Comparison of ENCODE assay signal across 8 mouse cellular contexts in genomic region chr3:154596934-154597554, GRCm38 (mm10). TPM values are rescaled to one million over a fixed set of nuclear protein-coding genes. Genes with fewer than 3 reads are reported as not detected.
DNase-seq lines count a peak whose midpoint lies in the region; ATAC-seq and TF ChIP-seq lines count a peak whose summit lies in the region.

Gene Tyw3, minus strand, starts transcription at chr3:154597104.

- no peaks in the 10 kb centered on the region for H3K27me3 ChIP-seq in forebrain, embryonic 10.5 days (ENCODE audit: poor library complexity, severe bottlenecking)
- H3K27me3 ChIP-seq in heart, embryonic 15.5 days: no peaks in the 10 kb centered on the region
- no peaks in the 10 kb centered on the region for H3K27me3 ChIP-seq in liver, embryonic 14.5 days (ENCODE audit: control insufficient read depth, insufficient read depth, low read length)
- H3K27me3 ChIP-seq in neural tube, embryonic 11.5 days (ENCODE audit: control insufficient read depth, insufficient read depth, low read length): no peaks in the 10 kb centered on the region
- H3K27me3 ChIP-seq in stomach, postnatal 0 days (ENCODE audit: control insufficient read depth, insufficient read depth, low read length): no peaks in the 10 kb centered on the region

- peak within 1 kb of the TSS; percentile 91 for H3K9ac ChIP-seq in heart, embryonic 15.5 days
- peak within 1 kb of the TSS; percentile 74 for H3K9ac ChIP-seq in liver, embryonic 14.5 days (replicated peaks)
- peak within 1 kb of the TSS; percentile 93 for H3K9ac ChIP-seq in neural tube, embryonic 11.5 days (ENCODE audit: low read length)
- peak within 1 kb of the TSS; percentile 89 for H3K9ac ChIP-seq in stomach, postnatal 0 days (ENCODE audit: low read length)

- peak within 1 kb of the TSS; percentile 64 for H3K4me3 ChIP-seq in forebrain, embryonic 10.5 days
- peak within 1 kb of the TSS; percentile 98 for H3K4me3 ChIP-seq in heart, embryonic 15.5 days
- peak within 1 kb of the TSS; percentile 73 to 82 for H3K4me3 ChIP-seq in liver, embryonic 14.5 days (ENCODE audit: insufficient read depth in 1 of 2, low read depth in 2 of 2, low read length in 2 of 2)
- H3K4me3 ChIP-seq in neural tube, embryonic 11.5 days (ENCODE audit: low read depth, low read length): peak within 1 kb of the TSS; percentile 89
- peak within 1 kb of the TSS; percentile 91 for H3K4me3 ChIP-seq in stomach, postnatal 0 days (ENCODE audit: low read depth, low read length)

- WGBS in forebrain, embryonic 10.5 days: under 1% methylated on average over 38 of the region's 38 CpGs
- WGBS in heart, embryonic 15.5 days: 0% methylated on average over 38 of the region's 38 CpGs
- under 1% methylated on average over 38 of the region's 38 CpGs for WGBS in liver, embryonic 14.5 days (ENCODE audit: insufficient replicate concordance)
- under 1% methylated on average over 38 of the region's 38 CpGs for WGBS in neural tube, embryonic 11.5 days
- WGBS in stomach, postnatal 0 days: 0% methylated on average over 37 of the region's 38 CpGs

- TF ChIP-seq CTCF in liver, embryonic 14.5 days (IDR thresholded peaks at IDR 0.05; ENCODE audit: low read depth): peak; percentile 70
- peak; percentile 75 for TF ChIP-seq CTCF in stomach, postnatal 0 days (IDR thresholded peaks at IDR 0.05; ENCODE audit: low read depth)

- ATAC-seq in heart, embryonic 15.5 days (replicated peaks; ENCODE audit: insufficient number of reproducible peaks, insufficient read depth, low FRiP score, low read depth): peak; percentile 95
- peak; percentile 96 for ATAC-seq in liver, embryonic 14.5 days (ENCODE audit: insufficient read depth)
- peak; percentile 96 for ATAC-seq in neural tube, embryonic 11.5 days (ENCODE audit: insufficient read depth, low FRiP score, low TSS enrichment)
- peak; percentile 98 for ATAC-seq in stomach, postnatal 0 days (ENCODE audit: low FRiP score, low TSS enrichment)

- peaks cover 13% of the 10 kb centered on the region for H3K4me1 ChIP-seq in forebrain, embryonic 10.5 days
- H3K4me1 ChIP-seq in heart, embryonic 15.5 days (replicated peaks): peaks cover 10% of the 10 kb centered on the region
- peaks cover 2 to 9% of the 10 kb centered on the region in 2 experiments; a peak in 2 of 4 replicates for H3K4me1 ChIP-seq in liver, embryonic 14.5 days (replicated peaks; ENCODE audit: control insufficient read depth in 2 of 2, insufficient read depth in 2 of 2, low read length in 1 of 2)
- H3K4me1 ChIP-seq in neural tube, embryonic 11.5 days (ENCODE audit: control insufficient read depth, insufficient read depth, low read length): peaks cover 4% of the 10 kb centered on the region; the same call in 1 of the 2 replicates
- no peaks in the 10 kb centered on the region for H3K4me1 ChIP-seq in stomach, postnatal 0 days (replicated peaks; ENCODE audit: control insufficient read depth, insufficient read depth)

- no peak for TF ChIP-seq EP300 in liver, embryonic 14.5 days (IDR thresholded peaks at IDR 0.05; ENCODE audit: low read depth)
- TF ChIP-seq EP300 in stomach, postnatal 0 days (optimal IDR thresholded peaks at IDR 0.05): no peak

- H3K9me3 ChIP-seq in forebrain, embryonic 10.5 days: no peaks in the 10 kb centered on the region
- no peaks in the 10 kb centered on the region for H3K9me3 ChIP-seq in heart, embryonic 15.5 days (replicated peaks)
- no peaks in the 10 kb centered on the region for H3K9me3 ChIP-seq in liver, embryonic 14.5 days (ENCODE audit: control insufficient read depth, low read length)
- H3K9me3 ChIP-seq in neural tube, embryonic 11.5 days (ENCODE audit: control insufficient read depth, low read length): no peaks in the 10 kb centered on the region
- no peaks in the 10 kb centered on the region for H3K9me3 ChIP-seq in stomach, postnatal 0 days (ENCODE audit: control insufficient read depth, low read length)

- peaks cover 24% of the 10 kb centered on the region for H3K36me3 ChIP-seq in forebrain, embryonic 10.5 days (replicated peaks)
- H3K36me3 ChIP-seq in heart, embryonic 15.5 days: peaks cover 23% of the 10 kb centered on the region
- no peaks in the 10 kb centered on the region for H3K36me3 ChIP-seq in liver, embryonic 14.5 days (replicated peaks; ENCODE audit: control insufficient read depth, insufficient read depth, low read depth)
- H3K36me3 ChIP-seq in neural tube, embryonic 11.5 days (ENCODE audit: control insufficient read depth, insufficient read depth, low read length): peaks cover 10% of the 10 kb centered on the region
- 0 out of 2 replicates have a peak, but pooled peaks cover 3% of the 10 kb centered on the region for H3K36me3 ChIP-seq in stomach, postnatal 0 days (ENCODE audit: control insufficient read depth, insufficient read depth, low read length)

- H3K27ac ChIP-seq in forebrain, embryonic 10.5 days: peak within 1 kb of the TSS; percentile 96
- H3K27ac ChIP-seq in heart, embryonic 15.5 days: peak within 1 kb of the TSS; percentile 98
- H3K27ac ChIP-seq in liver, embryonic 14.5 days: peak within 1 kb of the TSS; percentile 40; the same call in 1 of the 2 replicates
- H3K27ac ChIP-seq in neural tube, embryonic 11.5 days (ENCODE audit: low read depth, low read length): peak within 1 kb of the TSS; percentile 90
- peak within 1 kb of the TSS; percentile 95 for H3K27ac ChIP-seq in stomach, postnatal 0 days (replicated peaks)

- DNase-seq in CD8-positive naive resting alpha-beta T cell, adult 2 months (ENCODE audit: low read depth in 2 of 2, low spot score in 2 of 2): peak; percentile 85 to 91
- DNase-seq in c-Kit-positive CD71-negative TER-119-negative erythroid progenitor cells, embryonic 14.5 days (ENCODE audit: low read depth): peak; percentile 86
- DNase-seq in forebrain, embryonic 10.5 days (ENCODE audit: extremely low spot score, low spot score): peak; percentile 94
- DNase-seq in kidney, postnatal 25 days: peak; percentile 98
- peak; percentile 83 to 86 (median 86) for DNase-seq in liver, embryonic 14.5 days (ENCODE audit: low read depth in 3 of 3, low spot score in 3 of 3)
- peak; percentile 97 for DNase-seq in neural tube, embryonic 11.5 days (ENCODE audit: low spot score)
- DNase-seq in stomach, postnatal 0 days (ENCODE audit: low spot score): peak; percentile 96

- peak within 1 kb of the TSS; percentile 78 for H3K4me2 ChIP-seq in heart, embryonic 15.5 days
- H3K4me2 ChIP-seq in liver, embryonic 14.5 days (ENCODE audit: low read depth): peak within 1 kb of the TSS; percentile 79
- H3K4me2 ChIP-seq in neural tube, embryonic 11.5 days (ENCODE audit: low read depth): peak within 1 kb of the TSS; percentile 69
- H3K4me2 ChIP-seq in stomach, postnatal 0 days (replicated peaks; ENCODE audit: low read depth): peak within 1 kb of the TSS; percentile 71

RNA-seq across cellular contexts. Expression of gene Tyw3, which starts in this region (rescaled TPM):
- 17.8 and 18.1 TPM in 2 replicates for polyA plus RNA-seq in forebrain, embryonic 10.5 days (2016; fragmentation: Nextera tagmentation; extraction: Ambion mirVana)
- 8.1 and 10.0 TPM in 2 replicates for polyA plus RNA-seq in heart, embryonic 15.5 days (2015; fragmentation: Nextera tagmentation; extraction: Ambion mirVana)
- 1.9 and 4.4 TPM in 2 replicates for polyA plus RNA-seq in liver, embryonic 14.5 days (2012; rRNA removed)
- 2.8 and 4.9 TPM in 2 replicates for polyA plus RNA-seq in liver, embryonic 14.5 days (2014; fragmentation: Nextera tagmentation; extraction: Ambion mirVana)
- 19.0 and 24.4 TPM in 2 replicates for polyA plus RNA-seq in neural tube, embryonic 11.5 days (2014; fragmentation: Nextera tagmentation; extraction: Ambion mirVana)
- 3.9 and 5.5 TPM in 2 replicates for polyA plus RNA-seq in stomach, postnatal 0 days (2015; fragmentation: Nextera tagmentation; extraction: Ambion mirVana)

Comparison
In these comparisons a context has a peak if more than half of its experiments do, and no peak if none do; other contexts are left out.
1. Peak in every context shown above with its lines: DNase-seq, ATAC-seq, H3K4me3 ChIP-seq and H3K27ac ChIP-seq.
2. H3K27ac ChIP-seq: peak in every context shown above with its lines; median percentile 98 in heart, embryonic 15.5 days; 96 in forebrain, embryonic 10.5 days; 95 in stomach, postnatal 0 days; 90 in neural tube, embryonic 11.5 days; 40 in liver, embryonic 14.5 days.